Mouse (Mus musculus) large intestine, adult 2 months (tissue): ENCODE results near the gene Fam104a. TPM values are rescaled to one million over a fixed set of nuclear protein-coding genes. Genes with fewer than 3 reads are reported as not detected.

ENCODE experiments used
- DNase-seq: peaks from one replicate; pipeline ENCODE4 v3.0.0-alpha.2; 2012; ENCODE audit warnings: low read depth, low spot score
- WGBS: fragments of 180-500 bp; shearing (Covaris S2); methylation state at CpG from one replicate; pipeline ENCODE4 v1.1.7; 2018; 5-methylcytosine and 5-hydroxymethylcytosine counted together
- polyA plus RNA-seq: library from polyadenylated mRNA; depleted of rRNA; stranded (reverse); fragments of >200 nt; gene quantifications from 2 replicates; pipeline ENCODE4 v1.2.3, GENCODE M21; 2012

The Fam104a gene
- polyA plus RNA-seq, 1 experiment: 18.1 TPM

DNA sequence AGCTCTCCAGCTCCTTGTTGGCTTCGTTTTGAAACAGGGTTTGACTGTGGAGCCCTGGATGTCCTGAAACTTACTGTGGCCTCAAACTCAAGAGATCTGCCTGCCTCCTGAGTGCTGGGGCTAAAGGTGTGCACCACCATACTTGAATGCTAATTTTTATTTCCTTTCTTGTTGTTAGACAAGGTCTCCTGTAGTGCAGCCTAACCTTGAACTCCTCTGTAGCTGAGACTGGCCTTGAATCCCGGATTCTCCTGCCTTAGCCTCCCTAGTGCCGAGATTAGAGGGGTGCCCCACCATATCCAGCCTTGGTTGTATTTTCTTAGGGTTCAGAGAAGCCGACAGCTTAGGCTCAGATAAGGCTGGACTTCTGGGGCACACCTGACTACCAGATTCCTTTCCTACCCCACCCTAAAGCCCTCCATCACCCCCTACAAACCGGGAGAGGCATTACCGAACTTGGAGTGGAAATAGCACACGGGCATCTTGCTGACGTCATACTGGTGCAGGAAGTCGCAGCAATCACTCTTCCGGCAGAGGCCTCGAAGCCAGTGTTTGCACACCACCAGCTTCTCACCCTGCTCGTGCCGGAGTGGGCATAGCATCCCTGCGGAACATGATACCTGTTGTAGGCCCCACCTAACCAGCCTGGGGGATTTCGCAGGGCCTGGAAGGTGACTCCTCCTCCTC is 22.2 kb upstream of the Fam104a start:
- WGBS: 80% methylated on average over 15 of the region's 15 CpGs
- no peak for DNase-seq

DNA sequence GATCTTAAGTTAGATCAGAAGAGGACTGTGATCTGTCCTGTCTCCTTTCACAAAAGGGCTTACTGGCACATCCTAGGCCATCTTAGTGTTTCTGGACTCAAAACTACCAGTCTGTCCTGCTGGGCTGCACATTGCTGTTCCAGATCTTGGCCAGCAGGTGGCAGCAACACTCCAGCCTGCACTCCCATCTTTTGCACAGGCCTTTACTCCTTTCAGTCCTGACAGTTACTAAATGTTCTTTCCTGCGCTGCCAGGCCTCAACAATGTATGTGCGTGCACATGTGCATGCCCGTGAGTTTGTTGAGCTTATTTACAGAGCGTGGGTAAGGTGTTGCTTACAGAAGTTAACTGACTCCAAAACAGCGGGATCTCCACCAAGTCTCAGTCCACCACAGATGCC is 19.8 kb upstream of the Fam104a start:
- DNase-seq: no peak
- WGBS: 25% methylated on average over 5 of the region's 5 CpGs

DNA sequence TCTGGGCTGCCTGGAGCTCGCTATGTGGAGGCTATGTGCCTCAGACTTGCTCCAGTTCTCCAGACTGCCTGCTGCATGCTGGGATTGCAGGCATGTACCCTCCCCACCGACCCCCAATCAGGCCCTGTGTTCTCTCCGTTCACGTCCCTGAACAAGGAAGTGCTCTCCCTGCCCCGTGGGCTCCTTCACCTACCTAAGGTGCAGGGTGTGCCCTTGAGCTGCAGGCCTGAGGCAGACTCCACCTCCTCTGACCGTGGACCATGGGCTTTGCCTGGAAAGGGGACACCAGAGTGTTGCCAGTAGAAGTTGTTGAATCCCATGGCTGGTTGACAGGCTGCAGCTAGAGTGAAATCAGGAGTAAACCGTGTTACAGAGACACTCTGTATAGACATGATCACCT is 15.7 kb upstream of the Fam104a start:
- no peak for DNase-seq
- 61% methylated on average over 7 of the region's 7 CpGs for WGBS

DNA sequence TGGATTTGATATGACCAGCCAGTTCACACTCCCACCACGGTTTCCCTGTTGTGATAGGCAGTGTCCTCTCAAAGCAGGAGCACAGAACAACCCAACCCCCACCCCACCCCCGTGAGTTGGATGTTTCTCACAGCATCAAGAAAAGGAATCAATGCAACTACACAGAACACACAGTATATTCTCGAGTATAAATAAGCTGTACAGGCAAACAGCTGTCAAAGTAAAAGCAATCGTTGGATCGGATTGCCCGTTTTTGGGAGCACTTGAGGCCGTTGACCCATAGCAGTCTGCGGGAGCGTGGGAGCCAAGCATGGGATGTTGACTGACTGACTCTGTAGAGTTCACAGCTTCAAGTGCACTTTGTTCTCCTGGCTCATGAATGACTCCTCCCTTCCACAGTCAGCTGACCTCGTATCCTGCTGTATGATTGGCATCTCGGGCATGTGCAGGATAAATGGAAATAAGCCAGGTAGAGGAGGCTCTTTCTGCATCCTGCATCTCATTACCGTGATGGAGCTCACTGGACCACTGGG is 14.1 kb upstream of the Fam104a start:
- DNase-seq: no peak
- WGBS: 38% methylated on average over 12 of the region's 12 CpGs

- 80% methylated on average over 5 of the region's 5 CpGs for WGBS
- DNase-seq: no peak
Measured at GRCm38 (mm10) chr11:113697571-113697970, 13.6 kb upstream of the Fam104a start.

- 56% methylated on average over 3 of the region's 3 CpGs for WGBS
Measured at GRCm38 (mm10) chr11:113691851-113692250, 7.9 kb upstream of the Fam104a start.

DNA sequence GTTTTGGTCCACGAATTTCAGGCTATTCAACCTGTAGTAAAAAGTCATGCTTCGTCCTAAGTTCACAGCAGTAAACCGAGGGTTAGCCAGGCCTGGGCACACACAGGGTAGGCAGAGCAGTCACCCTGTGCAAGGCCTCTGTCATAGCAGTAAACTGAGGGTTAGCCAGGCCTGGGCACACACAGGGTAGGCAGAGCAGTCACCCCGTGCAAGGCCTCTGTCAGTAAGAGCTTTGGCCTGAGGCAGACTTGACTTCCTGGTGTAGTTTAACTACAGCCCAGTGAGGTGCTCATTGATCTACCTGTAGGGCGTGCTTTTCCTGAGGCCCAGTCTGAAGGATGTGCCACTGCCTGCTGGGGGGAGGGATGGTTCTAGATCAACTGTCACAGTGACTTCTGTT is 7.4 kb upstream of the Fam104a start:
- 50% methylated on average over 5 of the region's 5 CpGs for WGBS
- DNase-seq: no peak

More at GRCm38 (mm10) chr11:113691851-113692250, 7.9 kb upstream of the Fam104a start:
- DNase-seq: no peak

GRCm38 (mm10) chr11:113690506-113690905 is 6.6 kb upstream of the Fam104a start:
- no peak for DNase-seq
- 91% methylated on average over 12 of the region's 12 CpGs for WGBS

GRCm38 (mm10) chr11:113687031-113687430 is 3.1 kb upstream of the Fam104a start:
- WGBS: 75% methylated on average over 2 of the region's 2 CpGs
- DNase-seq: no peak

GRCm38 (mm10) chr11:113684707-113685426 is 912 bp upstream of the Fam104a start:
- WGBS: 41% methylated on average over 25 of the region's 25 CpGs
- no peak for DNase-seq

DNA sequence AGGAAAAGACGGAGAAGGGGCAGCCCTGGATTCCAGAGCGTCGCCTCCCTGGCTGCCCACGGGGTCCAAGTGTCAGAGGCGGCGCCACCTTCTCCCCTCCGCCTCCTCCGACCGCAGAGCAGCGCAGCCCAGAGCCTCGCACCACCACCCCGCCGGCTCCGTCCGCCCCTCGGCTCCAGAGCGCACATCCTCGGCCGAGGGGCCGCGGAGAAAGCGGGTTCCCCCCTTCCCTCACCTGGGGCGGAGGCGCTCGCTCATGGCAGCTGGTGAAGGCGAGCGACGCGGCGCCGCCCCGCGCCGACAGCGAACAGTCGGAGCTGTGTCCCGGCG is 363 bp downstream of the Fam104a start:
- DNase-seq: no peak
- WGBS: 0% methylated on average over 32 of the region's 38 CpGs

GRCm38 (mm10) chr11:113682897-113683626 is 893 bp downstream of the Fam104a start:
- 2% methylated on average over 38 of the region's 38 CpGs for WGBS

DNA sequence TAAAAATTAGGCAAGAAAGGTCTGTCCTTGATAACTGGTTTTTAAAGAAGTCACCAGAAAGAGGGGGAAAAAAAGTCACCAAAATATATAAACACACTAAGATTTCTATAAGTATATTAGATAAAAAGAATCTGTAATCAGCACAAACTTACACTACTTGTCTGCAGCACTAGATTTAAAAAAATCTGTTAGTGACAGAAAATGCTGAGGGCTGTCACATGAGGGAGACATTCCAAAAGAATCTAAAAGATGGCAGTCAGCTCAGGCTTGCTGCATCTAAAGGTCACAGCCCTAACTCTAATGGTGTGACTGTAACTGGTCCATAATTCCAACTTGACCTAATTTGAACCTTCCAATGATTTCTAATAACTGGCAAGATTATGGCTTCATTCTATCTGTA is 2.0 kb downstream of the Fam104a start:
- no peak for DNase-seq

More at GRCm38 (mm10) chr11:113682897-113683626, 893 bp downstream of the Fam104a start:
- no peak for DNase-seq

DNA sequence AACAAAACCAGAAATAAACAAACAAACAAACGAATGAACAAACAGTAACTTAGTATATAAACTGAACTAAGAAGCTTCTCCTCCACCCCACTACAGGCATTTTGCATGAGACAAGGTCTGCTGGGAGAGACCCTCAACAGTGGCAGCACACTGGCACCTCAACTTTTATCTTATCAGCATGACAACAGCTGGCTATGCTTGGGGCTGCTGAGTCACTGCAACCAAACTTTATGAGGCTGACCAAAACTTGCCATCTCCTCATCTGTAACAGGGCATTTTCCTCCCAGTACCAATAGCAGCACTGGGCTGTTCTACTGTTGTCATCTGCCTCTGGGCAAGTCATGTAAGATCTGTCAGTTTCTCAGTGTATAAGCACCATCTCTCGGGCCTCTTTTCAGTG is 3.0 kb downstream of the Fam104a start:
- no peak for DNase-seq

DNA sequence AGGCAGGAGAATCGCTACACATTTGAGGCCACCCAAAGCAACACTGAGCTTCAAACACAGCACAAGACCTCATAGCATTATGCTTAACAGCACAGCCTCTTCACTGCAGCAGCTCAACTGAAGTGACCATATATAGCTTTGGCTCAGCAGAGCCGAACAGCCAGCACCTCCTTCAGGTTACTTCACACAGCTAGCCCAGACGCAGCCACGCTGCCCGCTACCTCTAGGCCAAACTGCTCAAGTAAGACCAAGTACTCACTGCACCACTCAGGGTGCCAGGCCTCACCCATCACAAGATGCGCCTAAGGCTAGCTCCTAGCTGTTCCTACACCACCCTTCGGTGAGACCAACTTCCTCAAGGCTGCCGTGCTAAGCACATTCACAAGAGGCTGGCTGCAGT is 5.6 kb downstream of the Fam104a start:
- no peak for DNase-seq
- WGBS: 68% methylated on average over 8 of the region's 8 CpGs

More for the DNA sequence above, 3.0 kb downstream of the Fam104a start:
- WGBS: 79% methylated on average over 2 of the region's 2 CpGs

GRCm38 (mm10) chr11:113677378-113677777 is 6.6 kb downstream of the Fam104a start:
- WGBS: 96% methylated on average over 2 of the region's 2 CpGs
- DNase-seq: no peak

GRCm38 (mm10) chr11:113676847-113677246 is 7.1 kb downstream of the Fam104a start:
- no peak for DNase-seq
- 49% methylated on average over 2 of the region's 2 CpGs for WGBS

DNA sequence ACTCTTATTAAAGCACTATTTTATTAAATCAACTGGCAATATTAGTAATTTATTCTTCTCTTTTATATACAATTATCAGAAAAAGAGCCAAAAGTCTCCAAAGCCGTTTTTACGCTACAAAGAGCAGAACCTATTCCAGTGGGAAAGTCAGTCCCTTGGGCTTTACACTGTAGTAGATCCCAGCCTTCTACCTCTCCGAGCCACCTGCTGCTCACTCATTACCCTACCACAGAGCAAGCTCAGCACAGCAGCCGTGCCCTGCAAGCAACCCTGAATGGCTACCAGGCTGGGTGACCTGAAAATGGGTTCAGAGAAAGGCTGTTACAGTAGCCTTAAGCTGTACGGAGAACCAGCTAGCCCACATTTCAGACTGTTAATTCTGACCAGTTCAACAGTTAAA is 9.4 kb downstream of the Fam104a start:
- no peak for DNase-seq
- 89% methylated on average over 5 of the region's 5 CpGs for WGBS

DNA sequence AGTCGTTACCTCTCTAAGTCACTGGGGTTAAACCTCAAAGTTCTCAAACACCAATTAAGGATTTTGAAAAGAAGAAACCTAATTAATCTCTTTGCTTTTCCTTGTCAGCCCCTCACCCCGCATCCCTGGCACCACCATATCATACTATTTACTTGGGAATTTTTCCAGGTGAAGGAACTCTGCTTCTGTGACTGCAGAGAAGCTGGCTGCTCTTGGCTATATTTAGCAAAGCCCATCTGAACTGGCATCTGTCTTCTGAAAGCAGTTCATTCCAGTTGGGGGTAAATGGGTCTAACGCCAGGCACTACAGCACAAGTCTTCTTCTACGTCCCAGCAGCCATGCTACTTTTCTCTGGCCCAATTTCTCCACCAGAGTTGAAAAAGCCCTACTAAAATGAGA is 10.3 kb downstream of the Fam104a start:
- DNase-seq: no peak
- 81% methylated on average over 4 of the region's 4 CpGs for WGBS

DNA sequence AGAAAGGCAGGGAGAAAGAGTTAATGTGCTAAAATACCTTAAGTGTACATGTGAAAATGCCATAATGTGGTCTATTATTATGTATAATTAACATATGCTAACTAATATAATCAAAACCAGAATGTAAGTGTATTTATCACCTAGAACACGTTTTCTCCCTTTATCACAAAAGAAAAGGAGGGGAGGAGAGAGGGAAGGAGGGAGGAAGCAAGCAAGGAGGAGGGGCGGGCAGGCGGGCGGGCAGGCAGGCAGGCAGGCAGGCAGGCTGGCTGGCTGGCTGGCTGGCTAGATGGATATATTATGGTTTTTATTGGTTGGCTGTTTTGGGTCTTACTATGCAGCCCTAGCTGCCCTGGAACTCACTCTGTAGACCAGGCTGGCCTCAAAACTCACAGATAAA is 14.2 kb downstream of the Fam104a start:
- 56% methylated on average over 4 of the region's 4 CpGs for WGBS

DNA sequence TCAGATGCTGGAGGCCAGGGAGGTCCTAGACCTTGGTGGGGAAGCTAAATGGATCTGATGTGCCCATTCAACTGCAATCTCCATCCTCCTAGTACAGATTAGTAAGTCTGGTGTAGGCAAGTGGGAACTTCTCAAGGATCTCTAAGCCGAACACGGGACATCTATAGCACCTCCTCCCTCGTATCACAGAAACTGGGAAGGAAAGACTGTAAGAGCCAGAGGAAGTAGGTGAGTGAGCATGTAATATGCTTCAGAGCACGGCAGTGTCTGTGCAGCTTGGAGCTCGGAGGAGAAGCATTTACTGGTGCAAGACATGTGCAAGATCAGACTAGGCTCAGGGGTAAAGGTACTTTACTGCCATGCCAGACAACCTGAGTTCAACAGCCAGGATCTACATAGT is 15.1 kb downstream of the Fam104a start:
- DNase-seq: no peak
- WGBS: 66% methylated on average over 5 of the region's 5 CpGs

More for the DNA sequence above, 14.2 kb downstream of the Fam104a start:
- no peak for DNase-seq
